7 mouse cellular contexts compared by ENCODE assay signal in the genomic region with DNA sequence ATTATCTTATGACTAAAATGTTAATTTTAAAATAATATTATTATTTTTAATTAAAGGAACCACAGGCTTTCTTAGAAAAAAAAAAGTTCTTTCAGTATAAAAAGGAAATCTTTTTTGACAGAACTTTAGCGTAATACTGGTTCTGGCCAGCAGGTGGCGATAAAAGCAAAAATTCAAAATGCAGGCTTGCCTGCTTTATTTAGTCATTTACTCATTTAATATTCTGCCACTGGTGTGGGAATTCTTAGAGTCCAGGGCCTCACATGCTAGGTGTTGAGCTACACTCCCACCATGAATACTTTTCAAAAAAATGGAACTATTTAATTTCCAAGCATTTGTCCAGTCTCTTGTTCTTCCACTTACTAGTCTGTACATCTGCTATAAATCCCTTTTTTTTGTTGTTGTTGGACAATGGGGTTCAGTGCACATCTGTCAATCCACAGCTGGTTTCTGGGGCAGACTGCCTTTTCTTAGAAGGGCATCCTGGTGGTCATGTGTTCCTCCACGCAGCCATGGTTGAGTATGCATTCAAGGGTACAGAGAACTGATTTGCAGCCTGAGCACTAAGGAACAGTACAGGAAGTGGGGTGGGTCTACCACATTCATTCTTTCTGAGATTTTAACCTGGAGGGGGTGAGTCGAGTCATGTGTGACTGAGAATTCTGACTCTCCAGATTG. TPM values are rescaled to one million over a fixed set of nuclear protein-coding genes. Genes with fewer than 3 reads are reported as not detected.
DNase-seq lines count a peak whose midpoint lies in the region; ATAC-seq and TF ChIP-seq lines count a peak whose summit lies in the region.

No protein-coding gene starts in this region.

- peak; percentile 73 for TF ChIP-seq CTCF in liver, postnatal 0 days (IDR thresholded peaks at IDR 0.05; ENCODE audit: low read depth)

- H3K27me3 ChIP-seq in embryonic facial prominence, embryonic 10.5 days (replicated peaks; ENCODE audit: low read depth, poor library complexity, severe bottlenecking), result peaks cover 34% of the 10 kb centered on the region
- peaks cover 2% of the 10 kb centered on the region; the same call in 1 of the 2 replicates for H3K27me3 ChIP-seq in liver, postnatal 0 days (ENCODE audit: insufficient read depth, low read length)

- H3K4me3 ChIP-seq in embryonic facial prominence, embryonic 10.5 days, result no peak overlapping the region
- no peak overlapping the region for H3K4me3 ChIP-seq in liver, postnatal 0 days (ENCODE audit: low read depth, low read length)

- peaks cover 8% of the 10 kb centered on the region for H3K4me1 ChIP-seq in embryonic facial prominence, embryonic 10.5 days
- H3K4me1 ChIP-seq in liver, postnatal 0 days (ENCODE audit: insufficient read depth), result no peaks in the 10 kb centered on the region

- H3K36me3 ChIP-seq in embryonic facial prominence, embryonic 10.5 days (replicated peaks), result no peaks in the 10 kb centered on the region
- H3K36me3 ChIP-seq in liver, postnatal 0 days (replicated peaks; ENCODE audit: insufficient read depth, low read length), result no peaks in the 10 kb centered on the region

- ATAC-seq in liver, postnatal 0 days, result no peak

- WGBS in embryonic facial prominence, embryonic 10.5 days, result 31% methylated on average over 4 of the region's 4 CpGs
- 18% methylated on average over 4 of the region's 4 CpGs for WGBS in liver, postnatal 0 days (ENCODE audit: insufficient replicate concordance)

- H3K27ac ChIP-seq in embryonic facial prominence, embryonic 10.5 days (replicated peaks), result no peak overlapping the region
- H3K27ac ChIP-seq in liver, postnatal 0 days (ENCODE audit: low read depth), result no peak overlapping the region

- H3K4me2 ChIP-seq in liver, postnatal 0 days (ENCODE audit: low read depth, low read length), result no peak overlapping the region

- no peaks in the 10 kb centered on the region for H3K9me3 ChIP-seq in embryonic facial prominence, embryonic 10.5 days
- no peaks in the 10 kb centered on the region for H3K9me3 ChIP-seq in liver, postnatal 0 days (ENCODE audit: low read length)

- no peak for TF ChIP-seq EP300 in liver, postnatal 0 days (IDR thresholded peaks at IDR 0.05; ENCODE audit: low read depth)

- H3K9ac ChIP-seq in liver, postnatal 0 days (replicated peaks), result no peak overlapping the region

- DNase-seq in ovary, postnatal 10 days (ENCODE audit: low spot score), result peak; percentile 34
- no peak for DNase-seq in ovary, adult 18-20 months (ENCODE audit: low spot score)
- peak; percentile 83 for DNase-seq in adrenal gland, postnatal 10 days
- DNase-seq in embryonic facial prominence, embryonic 10.5 days (ENCODE audit: low spot score), result peak; percentile 65
- DNase-seq in hindlimb bud, embryonic 11.5 days (ENCODE audit: extremely low spot score, low read depth, low spot score), result peak; percentile 49
- DNase-seq in liver, postnatal 0 days, result peak; percentile 73
- peak; percentile 29 to 34 for DNase-seq in right cerebral cortex, postnatal 36 days (ENCODE audit: low spot score in 2 of 2)

RNA-seq across cellular contexts. Expression of a gene that starts 30.6 kb away (rescaled TPM):
- total RNA-seq in adrenal gland, postnatal 10 days (2021), result 100 to 1,000 TPM; 150 to 180 TPM
- polyA plus RNA-seq in embryonic facial prominence, embryonic 10.5 days (2016; fragmentation: Nextera tagmentation; extraction: Ambion mirVana), result 211 and 222 TPM in 2 replicates
- 76.4 and 84.0 TPM in 2 replicates for polyA plus RNA-seq in liver, postnatal 0 days (2015; fragmentation: Nextera tagmentation; extraction: Ambion mirVana)
